Comparison of ENCODE assay signal across 8 mouse cellular contexts in the genomic region with DNA sequence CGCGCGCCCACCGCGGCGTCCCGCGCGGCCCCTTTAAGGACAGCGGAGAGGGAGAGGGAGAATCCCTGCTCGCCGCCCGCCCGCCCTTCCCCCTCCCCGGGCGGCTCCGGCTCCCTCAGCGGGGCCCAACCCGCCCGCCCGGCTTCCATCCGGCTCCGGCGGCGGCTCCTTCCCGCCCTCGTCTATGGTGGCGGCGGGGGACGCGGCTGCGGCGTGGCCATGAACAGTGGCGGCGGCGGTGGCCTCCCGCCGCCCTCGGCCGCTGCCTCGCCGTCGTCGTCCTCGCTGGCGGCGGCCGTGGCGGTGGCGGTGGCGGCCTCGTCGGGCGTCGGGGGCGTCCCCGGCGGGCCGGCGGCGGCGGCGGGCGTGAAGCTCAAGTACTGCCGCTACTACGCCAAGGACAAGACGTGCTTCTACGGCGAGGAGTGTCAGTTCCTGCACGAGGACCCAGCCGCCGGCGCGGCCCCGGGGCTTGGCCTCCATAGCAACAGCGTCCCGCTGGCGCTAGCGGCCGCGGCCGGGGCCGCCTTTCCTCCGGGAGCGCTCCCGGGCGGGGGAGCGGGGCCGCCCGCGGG. TPM values are rescaled to one million over a fixed set of nuclear protein-coding genes. Genes with fewer than 3 reads are reported as not detected.
DNase-seq lines count a peak whose midpoint lies in the region; ATAC-seq and TF ChIP-seq lines count a peak whose summit lies in the region.

No protein-coding gene starts in this region.

- H3K9ac ChIP-seq in forebrain, embryonic 13.5 days: peak overlapping the region; percentile 93
- H3K9ac ChIP-seq in hindbrain, embryonic 16.5 days (ENCODE audit: low read depth, low read length): peak overlapping the region; percentile 85
- peak overlapping the region; percentile 98 for H3K9ac ChIP-seq in limb, embryonic 13.5 days
- H3K9ac ChIP-seq in midbrain, embryonic 14.5 days (replicated peaks; ENCODE audit: low read length): peak overlapping the region; percentile 93

- peak; percentile 90 for ATAC-seq in forebrain, embryonic 13.5 days
- peak; percentile 86 for ATAC-seq in hindbrain, embryonic 16.5 days
- peak; percentile 84 for ATAC-seq in limb, embryonic 13.5 days (ENCODE audit: low FRiP score, low read depth)
- ATAC-seq in midbrain, embryonic 14.5 days (ENCODE audit: low FRiP score, low TSS enrichment): peak; percentile 87

- under 1% methylated on average over 72 of the region's 91 CpGs for WGBS in bone marrow, adult 2 months
- WGBS in forebrain, embryonic 13.5 days: under 1% methylated on average over 54 of the region's 91 CpGs
- 0% methylated on average over 43 of the region's 91 CpGs for WGBS in hindbrain, embryonic 16.5 days
- 2% methylated on average over 31 of the region's 91 CpGs for WGBS in limb, embryonic 13.5 days
- under 1% methylated on average over 79 of the region's 91 CpGs for whole genome bisulfite sequencing in midbrain, embryonic 14.5 days

- no peak for TF ChIP-seq POLR2A in bone marrow, adult 2 months (IDR thresholded peaks at IDR 0.05; ENCODE audit: borderline replicate concordance, control insufficient read depth, low read depth, low read length)

- H3K4me1 ChIP-seq in bone marrow, adult 2 months (ENCODE audit: control insufficient read depth, insufficient read depth, low read length): peaks cover 13% of the 10 kb centered on the region
- peaks cover 37% of the 10 kb centered on the region for H3K4me1 ChIP-seq in forebrain, embryonic 13.5 days
- peaks cover 33% of the 10 kb centered on the region for H3K4me1 ChIP-seq in hindbrain, embryonic 16.5 days (ENCODE audit: control insufficient read depth, insufficient read depth, low read depth, low read length)
- H3K4me1 ChIP-seq in limb, embryonic 13.5 days: peaks cover 37% of the 10 kb centered on the region
- peaks cover 24% of the 10 kb centered on the region for H3K4me1 ChIP-seq in midbrain, embryonic 14.5 days (ENCODE audit: control insufficient read depth, insufficient read depth, low read length)

- peak overlapping the region; percentile 80 for H3K4me3 ChIP-seq in bone marrow, adult 2 months (replicated peaks; ENCODE audit: control insufficient read depth, low read depth, low read length)
- peak overlapping the region; percentile 84 for H3K4me3 ChIP-seq in forebrain, embryonic 13.5 days
- H3K4me3 ChIP-seq in hindbrain, embryonic 16.5 days (ENCODE audit: low read length): peak overlapping the region; percentile 66
- H3K4me3 ChIP-seq in limb, embryonic 13.5 days: peak overlapping the region; percentile 99
- peak overlapping the region; percentile 97 for H3K4me3 ChIP-seq in midbrain, embryonic 14.5 days (replicated peaks; ENCODE audit: low read depth, low read length)

- H3K27ac ChIP-seq in bone marrow, adult 2 months (ENCODE audit: control insufficient read depth, insufficient read depth, low read depth, low read length, poor library complexity): peak overlapping the region; percentile 100
- H3K27ac ChIP-seq in forebrain, embryonic 13.5 days: peak overlapping the region; percentile 98
- H3K27ac ChIP-seq in hindbrain, embryonic 16.5 days (ENCODE audit: low read depth, low read length): peak overlapping the region; percentile 99
- peak overlapping the region; percentile 98 for H3K27ac ChIP-seq in limb, embryonic 13.5 days
- peak overlapping the region; percentile 97 for H3K27ac ChIP-seq in midbrain, embryonic 14.5 days (replicated peaks; ENCODE audit: low read depth, low read length)

- no peak for TF ChIP-seq CTCF in bone marrow, adult 2 months (IDR thresholded peaks at IDR 0.05; ENCODE audit: control insufficient read depth, insufficient read depth, low read length)

- no peaks in the 10 kb centered on the region for H3K27me3 ChIP-seq in forebrain, embryonic 13.5 days
- H3K27me3 ChIP-seq in hindbrain, embryonic 16.5 days (replicated peaks; ENCODE audit: control insufficient read depth, insufficient read depth, low read length): no peaks in the 10 kb centered on the region
- H3K27me3 ChIP-seq in limb, embryonic 13.5 days: no peaks in the 10 kb centered on the region
- H3K27me3 ChIP-seq in midbrain, embryonic 14.5 days (ENCODE audit: control insufficient read depth, insufficient read depth, low read length): no peaks in the 10 kb centered on the region
- H3K27me3 ChIP-seq in splenic B cell, adult 2 months (ENCODE audit: control insufficient read depth, insufficient read depth, low read length, poor library complexity, severe bottlenecking): no peaks in the 10 kb centered on the region

- H3K36me3 ChIP-seq in forebrain, embryonic 13.5 days (ENCODE audit: poor library complexity, severe bottlenecking): no peaks in the 10 kb centered on the region
- no peaks in the 10 kb centered on the region for H3K36me3 ChIP-seq in hindbrain, embryonic 16.5 days (ENCODE audit: control insufficient read depth, insufficient read depth, low read length)
- H3K36me3 ChIP-seq in limb, embryonic 13.5 days: 0 out of 2 replicates have a peak, but pooled peaks cover 3% of the 10 kb centered on the region
- H3K36me3 ChIP-seq in midbrain, embryonic 14.5 days (ENCODE audit: control insufficient read depth, insufficient read depth, low read length): no peaks in the 10 kb centered on the region
- no peaks in the 10 kb centered on the region for H3K36me3 ChIP-seq in splenic B cell, adult 2 months (ENCODE audit: control insufficient read depth, insufficient read depth, low read length, poor library complexity, severe bottlenecking)

- H3K4me2 ChIP-seq in forebrain, embryonic 13.5 days: peak overlapping the region; percentile 81
- peak overlapping the region; percentile 91 for H3K4me2 ChIP-seq in hindbrain, embryonic 16.5 days (ENCODE audit: low read length)
- H3K4me2 ChIP-seq in limb, embryonic 13.5 days (replicated peaks): peak overlapping the region; percentile 81
- H3K4me2 ChIP-seq in midbrain, embryonic 14.5 days (ENCODE audit: low read length): peak overlapping the region; percentile 75

- H3K9me3 ChIP-seq in forebrain, embryonic 13.5 days (replicated peaks): no peaks in the 10 kb centered on the region
- H3K9me3 ChIP-seq in hindbrain, embryonic 16.5 days (ENCODE audit: control insufficient read depth, low read length): no peaks in the 10 kb centered on the region
- H3K9me3 ChIP-seq in limb, embryonic 13.5 days: no peaks in the 10 kb centered on the region
- H3K9me3 ChIP-seq in midbrain, embryonic 14.5 days (ENCODE audit: control insufficient read depth, low read length): no peaks in the 10 kb centered on the region

- DNase-seq in embryo, embryonic 10 days (ENCODE audit: low spot score): peak; percentile 39
- no peak for DNase-seq in embryo, embryonic 9.5 days (ENCODE audit: extremely low spot score)
- DNase-seq in midbrain, embryonic 14.5 days: peak; percentile 74
- DNase-seq in splenic B cell, adult 2 months (ENCODE audit: low read depth, low spot score): peak; percentile 56

RNA-seq across cellular contexts. Expression of gene Pan3, which starts 0.5 kb away (rescaled TPM):
- 89.2 and 180 TPM in 2 replicates for polyA plus RNA-seq in bone marrow, adult 2 months (2011; ENCODE audit: insufficient read depth, insufficient read length, low replicate concordance, missing spikeins)
- 67.5 and 68.1 TPM in 2 replicates for polyA plus RNA-seq in forebrain, embryonic 13.5 days (2015; fragmentation: Nextera tagmentation; extraction: Ambion mirVana)
- polyA plus RNA-seq in hindbrain, embryonic 16.5 days (2015; fragmentation: Nextera tagmentation; extraction: Ambion mirVana): 36.4 and 52.7 TPM in 2 replicates
- 69.7 and 77.7 TPM in 2 replicates for polyA plus RNA-seq in limb, embryonic 13.5 days (2015; fragmentation: Nextera tagmentation; extraction: Ambion mirVana)
- polyA plus RNA-seq in midbrain, embryonic 14.5 days (2014; fragmentation: Nextera tagmentation; extraction: Ambion mirVana): 64.8 and 69.5 TPM in 2 replicates

RNA-seq across cellular contexts. Expression of gene Flt3, which starts 30.2 kb away (rescaled TPM):
- 2.6 and 3.8 TPM in 2 replicates for polyA plus RNA-seq in bone marrow, adult 2 months (2011; ENCODE audit: insufficient read depth, insufficient read length, low replicate concordance, missing spikeins)
- polyA plus RNA-seq in forebrain, embryonic 13.5 days (2015; fragmentation: Nextera tagmentation; extraction: Ambion mirVana): 0.04 and 0.08 TPM in 2 replicates
- polyA plus RNA-seq in hindbrain, embryonic 16.5 days (2015; fragmentation: Nextera tagmentation; extraction: Ambion mirVana): 1.8 and 2.3 TPM in 2 replicates
- 0.17 TPM in 2 replicates for polyA plus RNA-seq in limb, embryonic 13.5 days (2015; fragmentation: Nextera tagmentation; extraction: Ambion mirVana)
- polyA plus RNA-seq in midbrain, embryonic 14.5 days (2014; fragmentation: Nextera tagmentation; extraction: Ambion mirVana): 0.27 and 0.34 TPM in 2 replicates
